Mouse (Mus musculus) R1 (cell line): ENCODE data around the gene Dnmt3l.
"Not testable (repeated sequence)": the region's sequence is repeated elsewhere in the genome, so short reads cannot be mapped to it uniquely, and the experiment has no call there.

Source experiments
- DNase-seq: peaks from one replicate; pipeline ENCODE4 v3.0.0-alpha.2; 2018; ENCODE audit warnings: low read depth, low spot score

Gene Dnmt3l

DNA sequence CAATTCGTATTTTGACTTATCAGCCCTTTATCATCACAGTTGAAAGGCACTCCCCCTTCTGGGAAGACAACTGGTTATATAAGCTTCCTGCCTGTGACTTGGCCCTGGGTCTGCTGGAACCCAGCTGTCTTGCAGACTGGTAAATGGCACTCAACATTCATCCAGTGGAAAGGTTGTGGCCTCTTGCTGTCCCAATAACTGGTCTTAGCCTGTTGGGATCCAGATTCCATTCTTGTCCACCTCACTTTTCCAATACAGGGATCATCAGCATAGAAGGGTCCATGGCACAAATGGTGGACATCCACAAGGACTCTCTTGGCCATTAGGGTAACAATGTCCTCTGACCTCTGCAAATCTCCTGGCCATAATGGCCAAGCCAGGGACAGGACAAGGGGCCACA is 42.3 kb downstream of the Dnmt3l start:
- no peak for DNase-seq

DNA sequence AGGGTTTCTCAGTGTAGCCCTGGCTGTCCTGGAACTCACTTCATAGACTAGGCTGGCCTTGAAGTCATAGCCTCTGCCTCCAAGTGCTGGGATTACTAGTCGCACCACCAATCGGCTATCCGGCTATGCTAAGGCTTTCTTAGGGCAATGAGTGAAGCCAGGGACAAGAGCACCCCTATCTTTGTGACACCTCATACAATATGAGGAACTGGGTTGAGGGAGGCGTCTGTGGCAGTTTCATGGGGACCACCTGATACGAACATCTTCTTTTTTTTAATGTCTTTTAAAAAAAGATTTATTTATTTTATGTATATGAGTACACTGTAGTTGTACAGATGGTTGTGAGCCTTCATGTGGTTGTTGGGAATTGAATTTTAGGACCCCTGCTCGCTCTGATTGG is 44.0 kb downstream of the Dnmt3l start:
- no peak for DNase-seq

DNA sequence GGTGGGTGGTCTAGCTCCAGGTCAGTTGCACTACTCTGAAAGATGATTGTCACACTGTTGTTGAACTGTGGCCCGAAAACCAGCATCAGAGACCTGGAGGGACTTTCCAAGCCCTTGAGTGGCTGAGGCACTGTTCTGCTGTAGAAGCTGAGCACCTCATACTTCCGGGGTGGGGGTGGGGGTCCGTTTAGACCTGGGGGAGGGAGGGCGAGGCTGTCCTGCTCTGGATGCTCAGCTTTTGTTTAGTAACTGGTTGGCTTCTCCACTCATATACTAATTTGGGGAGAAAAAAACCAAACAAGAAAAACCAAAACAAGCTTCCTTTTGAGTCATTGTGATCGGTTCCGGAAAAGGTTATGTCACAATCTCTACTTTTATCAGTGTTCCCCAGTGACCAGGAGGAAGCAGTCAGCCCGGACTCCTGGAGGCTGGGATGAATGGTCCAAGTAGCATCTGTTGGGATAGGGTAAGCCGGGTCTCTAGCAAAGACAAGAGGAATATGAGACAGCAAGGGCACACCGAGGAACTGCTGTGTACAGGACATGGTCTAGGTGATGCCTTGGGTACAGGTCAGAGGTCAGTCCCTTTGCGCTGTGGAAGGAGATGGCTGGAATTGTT is 44.8 kb downstream of the Dnmt3l start:
- DNase-seq: no peak

DNA sequence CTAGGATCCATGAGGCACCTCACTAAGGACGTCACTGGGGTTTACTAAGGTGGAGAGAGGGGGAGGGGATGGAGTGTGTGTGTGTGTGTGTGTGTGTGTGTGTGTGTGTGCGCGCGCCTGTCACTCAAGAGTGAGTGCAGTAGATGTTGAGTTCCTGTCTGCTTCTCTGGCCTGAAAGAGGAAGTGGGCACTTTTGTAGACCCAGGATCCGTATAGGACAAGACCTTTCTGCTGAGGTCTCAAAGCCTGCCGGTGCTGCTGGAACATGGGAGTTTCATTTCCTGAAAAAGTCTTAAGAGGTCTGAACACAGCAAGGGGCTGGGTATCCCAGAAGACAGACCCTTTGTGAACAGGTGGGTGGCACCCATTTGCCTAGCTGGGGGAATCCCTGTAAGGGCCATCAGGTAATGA is 45.4 kb downstream of the Dnmt3l start:
- DNase-seq: no peak

DNA sequence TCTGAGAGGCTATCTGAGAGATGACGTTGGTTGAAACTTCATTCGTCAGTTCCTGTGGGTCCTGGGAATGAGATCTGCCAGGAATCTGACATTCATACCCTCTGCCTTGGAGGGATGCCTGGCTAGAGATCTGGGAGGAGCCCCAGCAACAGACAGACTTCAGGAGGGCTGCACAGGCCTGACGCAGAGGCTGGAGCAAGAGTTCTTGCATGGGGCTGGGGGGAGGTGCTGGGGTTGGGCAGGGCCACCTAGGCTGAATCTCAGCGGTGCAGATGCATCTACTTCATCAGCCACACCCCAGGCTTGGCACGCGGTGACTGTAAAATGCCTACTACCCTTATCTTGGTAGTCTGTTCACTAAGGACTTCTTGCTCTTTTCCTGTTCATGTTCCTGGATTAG is 48.5 kb downstream of the Dnmt3l start:
- DNase-seq: no peak

DNA sequence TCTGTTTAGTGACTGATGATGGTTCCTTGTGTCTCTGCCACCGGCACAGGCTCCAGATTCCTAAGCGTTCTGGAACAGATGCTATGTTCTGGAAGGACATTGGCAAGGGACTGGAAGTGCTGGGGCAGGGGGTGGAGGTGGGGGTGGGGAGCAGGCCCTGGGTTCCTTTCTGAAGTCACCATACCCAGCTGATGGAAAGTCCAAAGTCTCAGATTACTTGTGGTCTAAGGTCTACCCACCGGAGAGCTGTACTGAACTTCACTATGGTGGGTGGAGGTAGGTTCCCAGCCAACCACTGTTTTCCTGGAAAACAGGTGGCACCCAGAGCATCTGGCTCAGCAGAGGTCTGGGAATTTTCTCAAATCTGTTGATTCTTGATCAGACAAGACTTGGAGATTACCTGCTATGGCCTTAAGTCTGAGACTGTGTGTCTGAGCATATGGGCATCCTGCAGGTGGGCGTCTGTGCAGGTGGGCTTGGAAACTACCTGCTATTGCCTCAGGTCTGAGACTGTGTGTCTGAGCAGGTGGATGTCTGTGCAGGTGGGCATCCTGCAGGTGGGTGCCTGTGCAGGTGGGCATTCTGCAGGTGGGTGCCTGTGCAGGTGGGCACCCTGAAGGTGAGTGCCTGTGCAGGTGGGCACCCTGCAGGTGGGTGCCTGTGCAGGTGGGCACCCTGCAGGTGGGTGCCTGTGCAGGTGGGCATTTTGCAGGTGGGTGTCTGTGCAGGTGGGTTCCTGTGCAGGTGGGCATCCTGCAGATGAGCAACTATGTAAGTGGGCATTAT is 49.2 kb downstream of the Dnmt3l start:
- DNase-seq: no peak

DNA sequence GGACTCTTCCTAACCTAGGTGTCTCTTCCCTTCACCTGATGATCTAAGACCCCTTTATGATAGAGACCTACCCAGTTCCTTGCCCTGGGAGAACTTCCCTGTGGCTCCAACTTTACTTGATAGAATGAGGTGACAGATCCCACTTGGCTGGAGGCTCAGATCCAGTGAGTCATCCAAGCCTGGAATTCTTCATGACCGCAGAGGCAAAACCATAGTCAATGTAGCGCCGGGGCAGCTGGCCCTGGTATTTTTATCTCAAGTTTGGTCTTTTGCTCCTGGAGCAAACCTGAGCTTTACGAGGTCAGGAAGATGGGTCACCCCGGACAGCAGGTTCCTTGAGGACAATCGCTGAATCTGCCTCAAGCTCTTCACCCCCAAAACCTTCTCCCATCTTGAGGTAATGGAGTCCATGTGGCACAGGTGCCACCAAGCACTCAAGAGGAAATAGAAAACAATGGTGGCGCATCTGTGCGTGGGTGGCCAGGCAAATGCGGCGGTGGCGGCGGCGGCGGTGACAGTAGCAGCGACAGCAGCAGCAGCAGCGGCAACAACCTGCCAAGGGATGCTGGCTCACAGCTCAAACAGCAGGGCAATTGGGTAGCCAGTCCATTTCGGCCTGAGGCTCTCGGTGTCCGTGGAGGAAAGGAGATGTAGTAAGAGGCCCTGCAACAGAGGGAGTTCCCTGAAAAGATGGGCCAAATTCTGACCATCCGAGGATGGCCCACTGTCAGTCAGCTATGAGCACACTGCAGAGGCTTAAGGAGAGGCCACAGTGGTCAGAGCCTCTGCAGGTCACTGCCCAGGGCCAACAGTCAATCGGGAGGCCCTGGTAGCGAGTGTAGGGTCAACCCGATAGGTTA is 50.3 kb downstream of the Dnmt3l start:
- DNase-seq: no peak

DNA sequence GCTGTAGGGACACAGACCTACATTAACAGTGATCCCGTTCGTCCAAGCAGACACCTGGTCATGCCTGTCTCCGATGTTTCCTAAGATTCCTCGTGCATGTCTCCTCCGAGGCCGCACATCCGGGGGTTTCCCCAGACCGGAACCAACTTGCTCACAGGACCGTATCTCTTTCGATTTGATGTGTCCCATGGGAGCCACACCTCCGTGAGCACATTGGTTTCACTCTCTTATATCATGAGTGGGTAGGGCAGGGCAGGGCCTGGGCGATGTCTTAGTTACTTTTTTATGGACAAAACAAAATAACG is 50.9 kb downstream of the Dnmt3l start:
- DNase-seq: no peak

DNA sequence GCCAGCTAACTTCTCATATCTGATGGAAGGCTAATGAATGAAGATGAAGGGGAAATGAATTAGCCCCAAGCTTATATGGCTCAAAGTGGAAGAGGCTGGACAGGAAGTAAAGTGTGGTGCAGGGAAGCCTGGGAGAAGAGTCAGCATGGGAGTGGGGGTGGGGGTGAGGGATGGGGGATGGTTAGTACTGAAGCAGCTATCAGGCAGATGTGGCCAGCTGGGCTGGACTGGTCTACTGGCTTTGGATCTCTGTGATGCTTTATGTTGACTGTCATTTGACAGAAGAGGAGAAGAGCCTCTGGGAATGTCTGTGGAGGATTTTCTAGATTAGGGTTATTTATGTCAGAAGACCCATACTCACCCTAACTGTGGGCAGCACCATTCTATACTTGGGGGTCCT is 53.5 kb downstream of the Dnmt3l start:
- no peak for DNase-seq

DNA sequence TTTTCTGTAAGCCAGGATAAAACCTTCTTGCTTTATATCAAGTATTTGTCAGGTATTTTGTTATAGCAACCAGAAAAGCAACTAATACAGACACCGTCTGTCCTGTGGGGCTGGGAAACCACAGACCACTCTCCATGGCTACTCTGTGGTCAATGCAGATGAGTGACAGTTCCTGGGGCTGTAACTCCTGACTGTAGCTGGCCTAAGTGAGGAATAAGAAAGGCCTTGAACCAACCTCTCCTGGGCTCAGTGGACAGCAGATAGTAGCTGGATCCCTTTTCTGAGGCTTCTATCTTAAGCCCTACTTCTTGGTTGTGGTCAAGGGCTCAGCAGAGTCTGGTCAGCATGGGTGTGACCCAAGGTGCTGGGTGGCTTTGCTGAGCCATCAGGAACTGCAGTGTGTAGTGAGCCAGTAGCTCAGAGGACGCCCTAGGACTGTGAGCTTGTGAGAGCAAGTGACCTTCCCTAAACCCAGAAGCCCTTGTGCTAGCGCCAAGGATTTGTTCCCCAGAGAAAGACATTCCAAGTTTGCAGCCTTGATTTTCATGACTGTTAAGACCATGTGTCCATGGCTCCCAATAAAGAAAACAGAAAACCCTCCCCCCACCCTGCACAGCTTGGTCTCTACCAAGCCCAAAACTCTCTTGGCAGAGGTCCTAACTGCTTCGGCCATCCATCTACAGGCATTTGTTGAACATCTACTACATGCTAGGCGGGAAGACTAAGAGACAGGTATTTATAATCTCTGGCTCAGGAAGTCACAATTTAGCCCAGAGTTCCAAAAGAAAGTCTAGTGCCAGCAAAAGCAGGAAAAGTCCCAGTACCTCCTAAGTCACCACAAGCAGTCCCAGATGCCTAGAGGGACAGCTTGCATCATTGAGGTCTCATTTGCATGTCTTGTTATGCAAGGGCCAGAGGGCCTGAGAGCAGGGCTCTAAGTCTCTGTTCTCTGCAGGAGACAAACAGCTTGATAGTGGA is 54.5 kb downstream of the Dnmt3l start:
- peak; percentile 88 for DNase-seq

DNA sequence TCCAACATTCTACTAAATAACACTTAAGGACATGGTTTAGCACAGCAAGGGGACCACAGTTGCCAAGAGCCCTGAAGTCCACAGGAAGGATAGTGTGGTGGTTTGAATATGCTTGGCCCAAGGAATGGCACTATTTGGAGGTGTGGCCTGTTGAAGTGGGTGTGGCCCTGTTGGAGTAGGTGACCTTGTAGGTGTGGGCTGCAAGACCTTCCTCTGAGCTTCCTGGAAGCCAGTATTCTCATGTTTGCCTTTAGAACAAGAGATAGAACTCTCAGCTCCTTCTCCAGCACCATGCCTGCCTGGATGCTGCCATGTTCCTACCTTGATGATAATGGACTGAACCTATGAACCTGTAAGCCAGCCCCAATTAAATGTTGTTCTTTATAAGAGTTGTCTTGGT is 58.1 kb downstream of the Dnmt3l start:
- not testable (repeated sequence) for DNase-seq

DNA sequence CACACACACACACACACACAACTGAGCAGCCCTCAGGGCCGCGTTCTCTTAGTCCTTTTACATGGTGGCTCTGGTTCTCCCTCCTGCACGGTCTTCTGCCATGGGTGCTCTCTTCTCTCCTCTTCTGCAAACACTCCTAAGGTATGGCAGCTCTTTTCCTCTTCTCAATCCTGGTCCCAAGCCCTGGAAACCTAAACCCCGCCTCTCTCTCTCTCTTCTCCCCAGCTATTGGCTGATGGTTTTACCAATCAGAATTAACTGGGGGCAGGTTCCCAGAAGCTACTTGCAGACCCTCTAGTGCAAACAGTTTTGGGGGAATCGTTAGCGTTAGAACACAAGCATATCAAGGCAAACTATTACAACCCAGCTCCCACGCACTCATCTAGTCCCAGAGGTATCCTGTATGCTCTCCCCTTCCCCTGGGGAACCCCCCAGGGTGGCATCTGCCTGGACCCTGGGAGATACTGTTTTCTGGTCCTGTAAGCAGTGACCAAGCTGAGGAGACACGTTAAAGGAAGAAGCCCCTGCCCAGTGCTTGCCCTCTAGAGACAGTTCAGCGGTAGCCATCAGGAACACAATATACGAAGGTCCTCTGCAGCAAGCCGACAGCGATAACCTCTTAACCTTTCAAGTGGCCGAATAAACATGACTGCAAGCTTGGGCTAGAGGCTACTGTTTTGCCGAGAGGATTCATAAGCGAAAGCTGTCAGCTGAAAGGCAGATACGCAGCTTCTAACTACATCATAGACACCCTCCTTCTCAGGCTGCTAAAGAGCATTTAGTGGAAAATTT is 59.4 kb downstream of the Dnmt3l start:
- DNase-seq: peak; percentile 34

DNA sequence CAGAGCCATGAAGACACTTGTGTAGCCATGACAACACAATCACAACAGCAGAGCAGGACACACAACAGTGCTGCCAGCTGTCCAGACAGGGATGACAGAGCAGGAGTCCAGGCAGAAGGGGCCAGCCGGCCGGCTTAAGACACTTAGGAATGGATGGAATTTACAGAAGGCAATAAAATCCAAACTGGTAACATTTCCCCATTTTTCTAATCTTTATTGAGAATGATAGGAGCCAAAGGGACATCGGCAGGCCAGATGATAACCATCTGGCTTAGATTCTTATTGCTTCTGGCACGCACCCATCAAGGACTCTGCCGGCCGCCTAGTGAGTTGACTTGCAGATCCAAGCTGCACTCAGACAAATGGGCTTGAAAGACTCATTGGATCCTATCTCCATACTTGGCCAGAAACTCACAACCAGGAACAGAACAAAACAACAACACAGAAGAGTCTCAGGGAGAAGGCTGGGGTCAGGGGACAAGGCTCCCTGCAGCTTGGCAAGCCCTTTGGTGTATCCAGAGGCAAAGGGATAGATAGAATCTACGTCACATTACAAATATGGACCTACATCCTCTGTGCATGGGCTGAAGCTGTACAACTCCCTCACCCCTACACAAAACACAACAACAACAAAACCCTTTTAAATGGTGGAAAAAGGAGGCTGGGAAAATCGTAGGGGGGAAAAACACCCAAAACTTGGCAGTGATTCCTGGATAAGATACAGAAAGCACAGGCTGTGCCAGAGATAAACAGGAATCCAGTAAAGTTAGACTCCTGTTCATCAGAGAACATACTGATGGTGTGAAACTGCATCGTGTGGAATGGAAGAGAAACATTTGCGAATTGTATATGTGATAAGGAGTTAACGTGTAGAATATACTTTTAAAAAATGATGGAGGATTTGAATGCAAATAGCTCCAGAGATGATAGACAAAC is 63.1 kb downstream of the Dnmt3l start:
- DNase-seq: no peak

DNA sequence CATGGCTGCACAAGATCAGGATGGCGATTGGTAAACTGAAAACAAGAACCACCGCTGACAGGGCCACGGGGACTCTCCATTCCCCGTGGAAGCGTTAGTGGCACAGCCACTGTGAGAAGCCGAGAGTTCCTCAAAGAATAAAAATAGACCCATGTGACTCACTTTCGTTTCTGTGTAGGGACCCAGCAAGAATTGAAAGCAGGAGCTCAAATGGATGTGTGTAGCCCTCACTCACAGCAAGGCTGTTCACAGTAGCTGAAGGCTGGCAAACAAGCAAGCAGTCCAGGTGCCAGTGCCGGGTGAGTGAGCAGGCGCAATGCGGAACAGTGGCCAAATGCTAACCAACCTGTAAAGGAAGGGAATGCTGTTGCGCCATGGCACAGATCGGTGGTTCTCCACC is 63.8 kb downstream of the Dnmt3l start:
- no peak for DNase-seq
